Comparison of ENCODE assay signal across 19 mouse cellular contexts in the genomic region with DNA sequence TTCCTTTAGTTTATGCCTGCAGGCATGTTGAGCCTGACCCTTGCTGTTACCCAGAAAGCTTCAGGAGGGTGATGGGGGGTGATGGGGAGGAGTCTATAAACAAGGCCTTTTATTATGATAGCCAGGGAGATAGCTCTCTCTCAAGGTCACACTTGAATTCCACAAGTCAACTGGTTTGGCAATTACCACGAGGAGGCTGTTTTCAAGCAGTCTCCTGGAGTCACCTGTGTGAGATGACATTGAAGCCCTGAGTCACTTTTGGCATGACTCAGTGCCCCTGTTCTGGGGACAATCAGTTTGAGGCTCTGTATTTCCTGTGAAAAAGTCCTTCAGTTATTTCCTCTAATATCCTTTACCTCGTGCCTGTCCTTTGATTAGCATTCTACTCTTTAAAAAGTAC.
"Had no signal": no experiment of that assay in that cellular context is flagged by ENCODE, and none has a peak within 500 bp of the region (broad histone marks: within the 10 kb centered on the region; RNA-seq: fewer than 3 reads in every experiment).

No protein-coding gene starts in this region.

- H3K4me2 ChIP-seq: limb, embryonic 13.5 days; liver, embryonic 13.5 days; midbrain, embryonic 12.5 days; midbrain, embryonic 15.5 days; neural tube, embryonic 12.5 days; neural tube, embryonic 15.5 days; stomach, embryonic 15.5 days had no signal

- H3K4me1 ChIP-seq: limb, embryonic 10.5 days; limb, embryonic 13.5 days; liver, embryonic 13.5 days; midbrain, embryonic 12.5 days; midbrain, embryonic 15.5 days; neural tube, embryonic 12.5 days; neural tube, embryonic 15.5 days; stomach, embryonic 15.5 days had no signal

- H3K27me3 ChIP-seq: limb, embryonic 13.5 days; liver, embryonic 13.5 days; midbrain, embryonic 12.5 days; midbrain, embryonic 15.5 days; neural tube, embryonic 12.5 days; neural tube, embryonic 15.5 days; stomach, embryonic 15.5 days had no signal

- ATAC-seq: midbrain, embryonic 15.5 days had no signal

- H3K36me3 ChIP-seq: limb, embryonic 10.5 days; limb, embryonic 13.5 days; liver, embryonic 13.5 days; midbrain, embryonic 12.5 days; midbrain, embryonic 15.5 days; neural tube, embryonic 12.5 days; neural tube, embryonic 15.5 days; stomach, embryonic 15.5 days had no signal

- H3K9ac ChIP-seq: limb, embryonic 13.5 days; liver, embryonic 13.5 days; midbrain, embryonic 12.5 days; midbrain, embryonic 15.5 days; neural tube, embryonic 12.5 days; neural tube, embryonic 15.5 days; stomach, embryonic 15.5 days had no signal

- DNase-seq: kidney, postnatal 25 days; layer of hippocampus, adult 9-11 months; liver; liver, embryonic 13.5 days; lung, adult 2 months; right cerebral cortex, adult 18-20 months; right cerebral cortex, postnatal 14 days; right cerebral cortex, postnatal 4 days; thymus, postnatal 25 days had no signal

- H3K4me3 ChIP-seq: layer of hippocampus, adult 2 months; limb, embryonic 10.5 days; limb, embryonic 13.5 days; liver, embryonic 13.5 days; midbrain, embryonic 12.5 days; midbrain, embryonic 15.5 days; neural tube, embryonic 12.5 days; neural tube, embryonic 15.5 days; stomach, embryonic 15.5 days had no signal

- H3K27ac ChIP-seq: kidney, postnatal 0 days; layer of hippocampus, adult 2 months; limb, embryonic 10.5 days; limb, embryonic 13.5 days; liver, embryonic 13.5 days; macrophage; midbrain, embryonic 12.5 days; midbrain, embryonic 15.5 days; neural tube, embryonic 12.5 days; neural tube, embryonic 15.5 days; stomach, embryonic 15.5 days had no signal

- H3K9me3 ChIP-seq: limb, embryonic 10.5 days; limb, embryonic 13.5 days; liver, embryonic 13.5 days; midbrain, embryonic 12.5 days; midbrain, embryonic 15.5 days; neural tube, embryonic 12.5 days; neural tube, embryonic 15.5 days; stomach, embryonic 15.5 days had no signal
